Mouse (Mus musculus) hindbrain, embryonic 10.5 days (tissue): ENCODE measurements at regions not wholly inside any gene's neighbourhood (a gene's known extent, or its start where the extent isn't known, plus 50 kb on each side); places are given as distances from the start of the nearest gene placed in this dataset.

ENCODE experiments used
- DNase-seq: peaks from one replicate; pipeline ENCODE4 v3.0.0-alpha.2; 2017; ENCODE audit warnings: low spot score
- H3K27ac ChIP-seq: fragments of 300-500 bp; sonication (generic); 2 replicates; pipeline ENCODE4 v1.5.1; 2016; ENCODE audit warnings: mild to moderate bottlenecking, moderate library complexity
- H3K27me3 ChIP-seq: fragments of 300-500 bp; sonication (generic); 2 replicates; pipeline ENCODE4 v1.6.1; 2016; ENCODE audit warnings: mild to moderate bottlenecking; ENCODE audit not compliant: poor library complexity, insufficient read depth, severe bottlenecking
- H3K36me3 ChIP-seq: fragments of 300-500 bp; sonication (generic); 2 replicates; pipeline ENCODE4 v1.6.1; 2016; ENCODE audit warnings: mild to moderate bottlenecking, moderate library complexity
- H3K4me1 ChIP-seq: fragments of 300-500 bp; sonication (generic); replicated peaks from 2 replicates; pipeline ENCODE4 v1.6.1; 2016; ENCODE audit warnings: mild to moderate bottlenecking
- H3K4me3 ChIP-seq: fragments of 300-500 bp; sonication (generic); 2 replicates; pipeline ENCODE4 v1.5.1; 2016; ENCODE audit warnings: mild to moderate bottlenecking, moderate library complexity
- H3K9me3 ChIP-seq: fragments of 300-500 bp; sonication (generic); 2 replicates; pipeline ENCODE4 v1.6.1; 2016; ENCODE audit warnings: mild to moderate bottlenecking, moderate library complexity
- WGBS: fragments of 180-500 bp; shearing (Covaris S2); methylation state at CpG from one replicate; pipeline ENCODE4 v1.1.7; 2016; 5-methylcytosine and 5-hydroxymethylcytosine counted together

- WGBS: 81% methylated on average over 5 of the region's 5 CpGs
- H3K4me3 ChIP-seq: no peak overlapping the region
- no peak overlapping the region for H3K27ac ChIP-seq
- H3K4me1 ChIP-seq: no peaks in the 10 kb centered on the region
- H3K9me3 ChIP-seq: no peaks in the 10 kb centered on the region
- no peak for DNase-seq
- H3K36me3 ChIP-seq: no peaks in the 10 kb centered on the region
- no peaks in the 10 kb centered on the region for H3K27me3 ChIP-seq
These were observed 306.6 kb downstream of the Bbx start for GRCm38 (mm10) chr16:50125564-50125963.

GRCm38 (mm10) chr16:50131406-50131805 lies 300.8 kb downstream of the Bbx start:
- WGBS: 92% methylated on average over 2 of the region's 2 CpGs
- Histone ChIP-seq H3K27ac (no peak overlapping the region), H3K27me3 (no peaks in the 10 kb centered on the region), H3K9me3 (no peaks in the 10 kb centered on the region), H3K4me3 (no peak overlapping the region), H3K36me3 (no peaks in the 10 kb centered on the region), H3K4me1 (no peaks in the 10 kb centered on the region)
- DNase-seq: no peak
